ENCODE assay signal across 8 mouse cellular contexts in the genomic region with DNA sequence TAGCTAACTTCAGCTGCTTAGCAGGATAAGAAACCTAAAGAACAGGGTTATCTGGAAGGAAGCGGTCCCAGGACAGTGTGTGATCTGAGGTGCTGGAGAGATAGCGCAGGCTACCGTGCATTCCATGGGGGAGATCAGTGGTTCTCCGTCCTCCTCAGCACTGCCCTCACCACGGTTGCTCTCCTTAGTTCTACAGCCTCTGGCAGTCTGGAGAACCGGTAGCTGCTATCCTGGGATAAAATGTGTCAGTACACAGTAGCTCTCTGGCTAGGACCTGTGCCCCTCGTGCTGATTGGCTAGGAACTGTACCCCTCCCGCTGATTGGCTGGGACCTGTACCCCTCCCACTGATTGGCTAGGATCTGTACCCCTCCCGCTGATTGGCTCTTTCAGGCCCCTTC. TPM values are rescaled to one million over a fixed set of nuclear protein-coding genes. Genes with fewer than 3 reads are reported as not detected.
DNase-seq lines count a peak whose midpoint lies in the region; ATAC-seq and TF ChIP-seq lines count a peak whose summit lies in the region.

No protein-coding gene starts in this region.

- no peak overlapping the region for H3K27ac ChIP-seq in heart, postnatal 0 days (ENCODE audit: low read depth)
- no peak overlapping the region for H3K27ac ChIP-seq in midbrain, embryonic 10.5 days (replicated peaks)

- H3K9ac ChIP-seq in heart, postnatal 0 days (replicated peaks; ENCODE audit: low read depth, low read length) = no peak overlapping the region

- whole genome bisulfite sequencing in heart, postnatal 0 days = 16% methylated on average over 9 of the region's 9 CpGs
- WGBS in midbrain, embryonic 10.5 days = 18% methylated on average over 9 of the region's 9 CpGs

- H3K36me3 ChIP-seq in heart, postnatal 0 days (replicated peaks; ENCODE audit: control insufficient read depth, insufficient read depth, low read length) = no peaks in the 10 kb centered on the region
- no peaks in the 10 kb centered on the region for H3K36me3 ChIP-seq in midbrain, embryonic 10.5 days

- H3K9me3 ChIP-seq in heart, postnatal 0 days (replicated peaks; ENCODE audit: control insufficient read depth, low read length) = no peaks in the 10 kb centered on the region
- H3K9me3 ChIP-seq in midbrain, embryonic 10.5 days (replicated peaks) = no peaks in the 10 kb centered on the region

- peaks cover 3% of the 10 kb centered on the region; the same call in 1 of the 2 replicates for H3K4me1 ChIP-seq in heart, postnatal 0 days (ENCODE audit: control insufficient read depth, insufficient read depth)
- peaks cover 17% of the 10 kb centered on the region for H3K4me1 ChIP-seq in midbrain, embryonic 10.5 days

- peak; percentile 76 for DNase-seq in retina, postnatal 1 day
- no peak for DNase-seq in retina, embryonic 14.5 days (ENCODE audit: low spot score)
- peak; percentile 22 to 36 for DNase-seq in cerebellum, postnatal 25 days
- no peak for DNase-seq in heart, postnatal 0 days (ENCODE audit: low spot score)
- peak; percentile 59 for DNase-seq in midbrain, embryonic 10.5 days (ENCODE audit: low spot score)
- DNase-seq in ovary, postnatal 36 days (ENCODE audit: low spot score) = no peak
- DNase-seq in left cerebral cortex, adult 11 months (ENCODE audit: low spot score) = no peak
- no peak for DNase-seq in kidney, adult 11 months

- H3K4me2 ChIP-seq in heart, postnatal 0 days (ENCODE audit: low read depth, low read length) = no peak overlapping the region

- TF ChIP-seq CTCF in heart, postnatal 0 days (IDR thresholded peaks at IDR 0.05; ENCODE audit: low read depth) = no peak

- 0 out of 2 replicates have a peak, but pooled peaks have one; percentile 30 for ATAC-seq in heart, postnatal 0 days (ENCODE audit: insufficient read depth, low read depth)

- no peaks in the 10 kb centered on the region for H3K27me3 ChIP-seq in heart, postnatal 0 days (ENCODE audit: control insufficient read depth, insufficient read depth, low read length)
- H3K27me3 ChIP-seq in midbrain, embryonic 10.5 days (ENCODE audit: low read depth, poor library complexity, severe bottlenecking) = no peaks in the 10 kb centered on the region

- no peak overlapping the region for H3K4me3 ChIP-seq in heart, postnatal 0 days (ENCODE audit: low read depth, low read length)
- H3K4me3 ChIP-seq in midbrain, embryonic 10.5 days = peak overlapping the region; percentile 42

- TF ChIP-seq EP300 in heart, postnatal 0 days (IDR thresholded peaks at IDR 0.05; ENCODE audit: low read depth) = no peak

RNA-seq across cellular contexts. Expression of gene Slc15a1, which starts 58.1 kb away (rescaled TPM):
- not detected in 2 replicates for total RNA-seq in heart, postnatal 0 days (2014; rRNA removed; ENCODE audit: low replicate concordance)
- 0.04 TPM in 1 of 2 replicates, not detected in the other for polyA plus RNA-seq in heart, postnatal 0 days (2015; fragmentation: Nextera tagmentation; extraction: Ambion mirVana)
- polyA plus RNA-seq in midbrain, embryonic 10.5 days (2016; fragmentation: Nextera tagmentation; extraction: Ambion mirVana) = 0.04 TPM in 1 of 2 replicates, not detected in the other

Comparison
In these comparisons a context has a peak if more than half of its experiments do, and no peak if none do; other contexts are left out.
1. DNase-seq: peak in retina, postnatal 1 day (single experiment), cerebellum, postnatal 25 days (2 of 2) and midbrain, embryonic 10.5 days (single experiment); none in retina, embryonic 14.5 days (single experiment), heart, postnatal 0 days (single experiment), ovary, postnatal 36 days (single experiment), left cerebral cortex, adult 11 months (single experiment) and kidney, adult 11 months (single experiment).